Mouse (Mus musculus): ENCODE measurements around the gene Gm6685. TPM values are rescaled to one million over a fixed set of nuclear protein-coding genes. Genes with fewer than 3 reads are reported as not detected.
A peak's percentile ranks its signal among the peaks of the same experiment; 100 is the strongest.
"Not testable (repeated sequence)": the region's sequence is repeated elsewhere in the genome, so short reads cannot be mapped to it uniquely, and the experiment has no call there.

Gene Gm6685
- 1 to 10 TPM; 3.3 to 4.0 TPM for total RNA-seq (2021)

DNA sequence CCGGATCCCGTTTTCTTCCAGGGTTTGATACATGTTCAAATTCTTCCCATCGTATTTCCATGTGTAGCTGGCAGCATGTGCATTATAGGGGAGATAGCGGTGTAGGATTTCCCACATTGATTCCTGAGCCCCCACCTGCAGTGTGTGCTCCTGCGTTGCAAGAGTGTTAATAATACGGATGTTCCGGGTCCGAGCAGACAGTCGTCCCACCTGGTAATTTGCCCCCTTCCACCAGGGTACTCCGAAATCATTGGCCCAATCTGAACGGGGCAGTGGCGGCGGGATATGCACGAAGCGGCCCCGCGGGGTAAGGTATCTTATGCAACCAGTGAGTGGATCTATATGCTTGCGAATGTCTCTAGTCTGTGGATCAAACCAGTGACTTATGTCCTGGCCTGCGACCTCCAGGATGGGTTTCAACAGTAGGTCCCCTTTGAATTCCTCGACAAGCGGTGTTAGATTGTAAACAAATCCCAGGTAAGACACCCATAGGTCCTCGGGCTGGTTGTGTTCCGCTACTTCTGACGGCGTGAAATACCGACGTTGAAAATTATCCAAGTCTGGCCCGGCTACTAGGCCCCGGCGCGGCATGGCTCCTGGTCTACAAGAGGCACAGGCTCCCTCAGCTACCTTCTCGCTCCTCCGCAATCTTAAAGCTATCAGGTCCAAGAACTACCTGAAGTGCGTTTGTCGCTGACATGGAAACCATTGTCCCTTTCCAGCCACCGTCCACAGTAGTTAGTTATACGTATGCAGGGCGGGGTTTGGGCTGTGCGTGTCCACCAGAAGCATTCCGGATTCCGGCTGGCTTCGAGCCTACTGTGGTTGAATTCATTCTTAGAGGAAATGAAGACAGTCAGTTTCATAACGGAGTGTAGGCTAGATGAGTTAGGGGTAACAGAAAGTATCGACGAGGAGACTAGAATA, at the start of gene Gm6685:
TSS of gene Gm6685 (minus strand) at position 644 of the 927 bp plus-strand sequence.
- not testable (repeated sequence) for DNase-seq (ENCODE audit: low spot score)
- intact Hi-C loops (cut with DNase I): loop anchor here (5.0 kb wide), 1 partner anchor 243 kb away; the partner anchor contains the start of gene Ccdc85a

GRCm38 (mm10) chr11:28375891-28376290, 36.2 kb upstream of the Gm6685 start:
- intact Hi-C loops (cut with DNase I): no loop called here

GRCm38 (mm10) chr11:28374636-28375035, 35.0 kb upstream of the Gm6685 start:
- intact Hi-C loops (cut with DNase I): no loop called here
- no peak for DNase-seq (ENCODE audit: low spot score)

More at GRCm38 (mm10) chr11:28375891-28376290, 36.2 kb upstream of the Gm6685 start:
- no peak for DNase-seq (ENCODE audit: low spot score)

- DNase-seq (ENCODE audit: low spot score); intact Hi-C loops (cut with DNase I): not testable (repeated sequence)
Observed at GRCm38 (mm10) chr11:28371381-28371780, 31.7 kb upstream of the Gm6685 start.

DNA sequence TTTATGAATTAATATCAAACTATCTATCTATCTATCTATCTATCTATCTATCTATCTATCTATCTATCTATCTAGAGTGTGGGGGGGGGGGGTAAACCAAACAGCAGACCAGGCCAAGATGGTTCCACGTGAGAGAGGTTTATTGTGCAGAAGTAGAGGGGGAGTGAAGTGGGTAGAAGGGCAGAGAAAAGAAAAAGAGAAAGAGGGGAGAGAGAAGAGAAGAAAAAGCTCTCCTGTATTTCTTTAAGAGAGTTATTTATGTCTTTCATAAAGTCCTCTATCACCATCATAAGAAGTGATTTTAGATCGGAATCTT, 26.2 kb upstream of the Gm6685 start:
- no peak for DNase-seq (ENCODE audit: low spot score)
- intact Hi-C loops (cut with DNase I): no loop called here

DNA sequence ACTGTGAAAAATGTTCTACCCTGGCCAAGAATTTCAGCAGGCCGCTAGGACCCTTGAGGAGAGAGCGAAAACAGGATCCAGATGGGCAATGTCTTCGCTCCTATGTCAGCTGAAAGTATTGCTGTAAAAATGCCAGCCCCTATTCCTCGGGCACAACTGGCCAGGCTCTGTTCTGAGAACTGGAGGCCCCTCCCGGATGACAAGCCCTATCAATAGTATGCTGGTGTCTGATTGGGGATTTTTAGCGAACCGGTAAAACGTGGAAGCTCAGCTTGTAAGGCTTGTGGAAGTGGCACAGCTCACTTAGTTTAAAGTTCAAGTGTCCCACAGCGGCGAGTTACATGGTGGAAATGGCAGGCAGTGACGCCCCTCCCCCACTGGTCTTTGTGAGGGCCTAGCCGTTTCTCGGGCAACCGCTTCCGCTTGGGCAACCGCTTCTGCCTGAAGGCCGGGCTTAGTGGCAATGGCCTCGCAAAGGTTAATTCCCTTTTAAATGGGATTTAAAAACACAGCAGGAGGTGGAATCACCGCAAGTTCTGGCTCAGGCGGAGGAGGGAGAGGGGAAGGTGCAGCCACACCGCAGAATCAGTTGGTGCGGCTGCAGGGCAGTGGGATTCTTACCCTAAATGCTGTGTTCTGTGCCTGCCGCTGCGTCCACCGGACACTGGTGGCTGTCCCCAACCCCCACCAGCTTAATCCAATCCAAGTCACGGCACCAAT, 25.7 kb upstream of the Gm6685 start:
- peak; percentile 43 for DNase-seq (ENCODE audit: low spot score)
- intact Hi-C loops (cut with DNase I): no loop called here

DNA sequence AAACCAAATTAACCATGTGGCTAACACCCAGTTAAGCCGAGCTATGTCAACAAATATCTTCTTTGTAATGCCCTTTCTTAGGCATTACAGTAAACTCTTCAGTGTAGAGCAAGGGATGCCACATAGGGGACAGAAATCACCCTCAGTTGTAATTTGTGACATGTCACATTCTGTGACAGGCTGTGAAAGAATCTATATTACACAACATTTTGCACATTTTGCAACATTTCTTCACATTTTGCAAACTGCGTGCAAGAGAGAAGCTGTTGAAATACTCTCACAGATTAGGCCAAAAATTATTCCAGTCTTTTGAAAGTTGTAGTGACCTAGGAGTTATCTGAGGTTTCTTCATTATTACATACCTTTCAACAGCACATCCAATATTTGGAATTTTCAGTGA, 3.8 kb upstream of the Gm6685 start:
- intact Hi-C loops (cut with DNase I): loop anchor here (5.0 kb wide), 1 partner anchor 239 kb away; the partner anchor contains the start of gene Ccdc85a
- DNase-seq (ENCODE audit: low spot score): no peak

DNA sequence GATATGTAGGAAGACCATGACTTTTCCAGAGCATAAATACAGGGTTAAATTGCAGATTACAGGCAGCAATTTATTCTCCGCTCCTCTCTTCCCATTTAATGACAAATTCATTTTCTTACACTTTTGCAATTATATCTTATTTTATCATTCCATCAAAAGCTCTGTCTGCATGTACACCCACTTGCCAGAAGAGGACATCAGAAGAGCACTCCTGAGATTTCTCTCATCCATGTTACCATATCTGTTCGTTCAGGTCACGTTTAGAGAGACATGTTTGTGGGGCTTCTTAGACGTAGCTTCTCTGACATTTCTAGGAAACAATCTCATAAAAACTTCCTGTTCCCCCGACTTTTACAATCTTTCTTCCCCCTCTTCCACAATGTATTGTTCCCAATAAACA, 2.2 kb upstream of the Gm6685 start:
- DNase-seq (ENCODE audit: low spot score): no peak
- intact Hi-C loops (cut with DNase I): loop anchor here (5.0 kb wide), 1 partner anchor 240 kb away; the partner anchor contains the start of gene Ccdc85a

DNA sequence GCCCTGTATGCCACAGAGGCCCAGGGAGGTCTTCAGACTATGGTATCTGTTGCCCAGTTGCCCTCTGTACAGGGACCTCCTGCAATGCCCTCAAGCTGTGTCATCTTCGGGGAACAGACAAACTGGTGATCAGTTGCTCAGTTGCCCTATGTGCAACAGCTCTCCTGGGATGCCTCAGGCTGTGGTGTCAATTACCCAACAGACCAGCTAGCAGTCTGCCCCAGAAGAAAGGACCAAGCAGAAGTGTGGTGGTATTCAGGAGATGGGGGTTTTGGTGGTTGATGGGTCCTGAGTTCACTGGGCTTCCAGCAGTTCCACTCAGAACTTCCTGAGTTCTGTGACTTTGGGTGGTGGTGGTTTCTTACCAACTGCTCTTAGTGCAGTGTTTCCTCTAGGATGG, 11.8 kb downstream of the Gm6685 start:
- intact Hi-C loops (cut with DNase I): no loop called here

GRCm38 (mm10) chr11:28313396-28313795, 26.3 kb downstream of the Gm6685 start:
- intact Hi-C loops (cut with DNase I): no loop called here
- no peak for DNase-seq (ENCODE audit: low spot score)

More for the DNA sequence above, 11.8 kb downstream of the Gm6685 start:
- DNase-seq (ENCODE audit: low spot score): no peak

GRCm38 (mm10) chr11:28307723-28308122, 31.9 kb downstream of the Gm6685 start:
- intact Hi-C loops (cut with DNase I): no loop called here
- no peak for DNase-seq (ENCODE audit: low spot score)

DNA sequence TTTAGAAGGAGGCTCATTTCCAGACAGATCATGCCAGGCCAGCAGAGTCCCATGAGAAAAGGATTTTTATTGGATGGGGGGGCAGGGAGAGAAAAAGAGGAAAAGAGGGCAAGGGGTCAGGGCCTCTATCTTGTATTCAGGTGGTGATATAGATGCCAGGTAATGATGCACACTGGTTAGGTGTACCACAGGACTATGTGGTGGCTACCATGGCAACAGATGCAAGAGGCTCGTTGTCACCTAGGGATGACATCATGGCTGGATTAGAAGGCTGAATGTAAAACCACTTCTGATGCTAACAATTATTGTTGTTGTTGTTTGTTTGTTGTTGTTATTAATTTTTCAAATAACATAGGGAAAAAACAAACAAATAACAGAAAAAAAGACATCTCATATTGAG, 49.2 kb downstream of the Gm6685 start:
- intact Hi-C loops (cut with DNase I): no loop called here
- DNase-seq (ENCODE audit: low spot score): no peak

Other genes starting within 250 kb of the Gm6685 start
- gene Ccdc85a, start 244.5 kb upstream of the Gm6685 start, total RNA-seq (2021): 10 to 100 TPM in 1 of 2 experiments, 1 to 10 TPM in 1; 8.3 to 12.4 TPM

Measured in heart, postnatal 25 days (tissue).